Mouse (Mus musculus): ENCODE data around the gene Abraxas1.

Abraxas1 gene

GRCm38 (mm10) chr5:100825975-100826374 lies 5.2 kb upstream of the Abraxas1 start:
- DNase-seq (ENCODE audit: low spot score in 2 of 2): no peak

- DNase-seq (ENCODE audit: low spot score in 2 of 2): no peak
Measured at GRCm38 (mm10) chr5:100822826-100823225, 2.1 kb upstream of the Abraxas1 start.

- no peak for DNase-seq (ENCODE audit: low spot score in 2 of 2)
Measured at GRCm38 (mm10) chr5:100821375-100821774, 610 bp upstream of the Abraxas1 start.

- no peak for DNase-seq (ENCODE audit: low spot score in 2 of 2)
Measured at GRCm38 (mm10) chr5:100819568-100820480, 941 bp downstream of the Abraxas1 start.

- no peak for DNase-seq (ENCODE audit: low spot score in 2 of 2)
Measured at GRCm38 (mm10) chr5:100818341-100818740, 2.4 kb downstream of the Abraxas1 start.

GRCm38 (mm10) chr5:100798165-100798860 lies 22.5 kb downstream of the Abraxas1 start, which contains the start of the genes Helq and Mrps18c:
TSS of gene Helq (minus strand) at chr5:100798598.
TSS of gene Mrps18c (plus strand) at chr5:100798627.
- DNase-seq (ENCODE audit: low spot score in 2 of 2): peak; percentile 86 to 87

GRCm38 (mm10) chr5:100794084-100794483 lies 26.7 kb downstream of the Abraxas1 start:
- DNase-seq (ENCODE audit: low spot score in 2 of 2): no peak

- DNase-seq (ENCODE audit: low spot score in 2 of 2): no peak
Measured at GRCm38 (mm10) chr5:100792261-100792660, 28.5 kb downstream of the Abraxas1 start.

GRCm38 (mm10) chr5:100787527-100787926 lies 33.2 kb downstream of the Abraxas1 start:
- no peak for DNase-seq (ENCODE audit: low spot score in 2 of 2)

GRCm38 (mm10) chr5:100779002-100779401 lies 41.8 kb downstream of the Abraxas1 start:
- no peak for DNase-seq (ENCODE audit: low spot score in 2 of 2)

- no peak for DNase-seq (ENCODE audit: low spot score in 2 of 2)
Measured at GRCm38 (mm10) chr5:100776900-100777299, 43.9 kb downstream of the Abraxas1 start.

- no peak for DNase-seq (ENCODE audit: low spot score in 2 of 2)
Measured at GRCm38 (mm10) chr5:100775778-100776404, 44.9 kb downstream of the Abraxas1 start.

GRCm38 (mm10) chr5:100771575-100771974 lies 49.2 kb downstream of the Abraxas1 start:
- DNase-seq (ENCODE audit: low spot score in 2 of 2): no peak

GRCm38 (mm10) chr5:100766026-100766425 lies 54.7 kb downstream of the Abraxas1 start:
- DNase-seq (ENCODE audit: low spot score in 2 of 2): no peak

GRCm38 (mm10) chr5:100761736-100762135 lies 59.0 kb downstream of the Abraxas1 start:
- DNase-seq (ENCODE audit: low spot score in 2 of 2): no peak

GRCm38 (mm10) chr5:100760049-100760663 lies 60.6 kb downstream of the Abraxas1 start:
- no peak for DNase-seq (ENCODE audit: low spot score in 2 of 2)

- no peak for DNase-seq (ENCODE audit: low spot score in 2 of 2)
Measured at GRCm38 (mm10) chr5:100758121-100758520, 62.6 kb downstream of the Abraxas1 start.

All from urinary bladder, postnatal 36 days (tissue).